Mouse (Mus musculus): ENCODE data around the gene Olfr1362.

Olfr1362 gene

DNA sequence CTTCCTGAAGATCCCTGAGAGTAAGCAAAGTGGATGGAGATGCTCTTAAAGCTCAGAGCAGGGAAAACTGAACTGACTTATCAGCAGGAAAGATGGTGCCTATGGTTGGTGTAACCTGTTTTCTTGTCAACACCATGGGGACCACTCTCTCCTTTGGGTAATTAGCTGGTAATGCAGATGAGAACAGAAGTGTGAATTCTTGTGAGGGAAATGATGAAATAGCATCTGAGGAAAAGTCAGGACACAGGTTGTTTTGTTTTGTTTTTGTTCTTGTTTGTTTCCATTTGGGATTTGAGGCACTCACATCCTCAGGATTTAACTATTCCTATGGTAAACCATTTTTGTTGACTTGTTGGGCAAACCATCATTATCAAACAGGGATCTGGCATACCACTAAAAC lies at the start of gene Olfr1362:
TSS of gene Olfr1362 (minus strand) at position 101 of the 400 bp plus-strand sequence.
- no peak for DNase-seq (ENCODE audit: low spot score)

DNA sequence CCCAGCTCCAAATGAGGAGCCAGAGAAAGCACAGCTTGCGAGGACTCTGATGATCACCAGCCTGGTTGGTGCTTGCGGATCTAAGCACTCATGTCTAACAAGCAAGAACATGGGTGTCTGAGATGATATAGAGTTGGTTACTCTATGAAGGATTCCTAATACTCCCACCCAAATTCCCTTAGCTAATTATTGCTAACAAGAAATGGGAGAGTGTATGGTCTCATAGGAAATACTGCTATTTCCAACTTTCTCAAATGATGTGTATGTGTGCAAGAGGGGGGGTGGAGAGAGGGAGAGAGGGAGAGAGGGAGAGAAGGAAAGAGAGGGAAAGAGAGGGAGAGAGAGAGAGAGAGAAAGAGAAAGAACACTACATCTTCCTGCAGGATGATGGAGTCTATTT lies 49.5 kb upstream of the Olfr1362 start, which contains the start of gene Olfr1361:
TSS of gene Olfr1361 (minus strand) at position 101 of the 400 bp plus-strand sequence.
- DNase-seq (ENCODE audit: low spot score), result no peak

DNA sequence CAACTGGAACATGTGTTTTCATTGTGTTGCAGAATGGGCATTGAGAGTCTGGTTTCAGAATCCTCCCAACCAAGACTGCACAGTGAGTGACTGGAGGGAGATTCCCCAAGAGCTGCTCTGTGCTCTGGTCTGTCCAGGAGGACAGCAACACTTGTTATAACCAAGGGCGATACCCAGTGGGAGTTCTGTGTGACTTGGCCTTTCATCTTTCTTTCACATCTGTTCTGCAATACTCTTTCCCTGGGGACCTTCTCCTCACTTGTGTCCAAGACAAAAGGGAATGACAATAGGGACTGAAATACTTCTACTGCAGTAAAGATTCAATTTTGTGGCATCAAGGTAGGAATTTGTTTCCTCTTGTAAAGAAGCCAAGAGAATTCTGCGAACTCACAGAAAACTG lies 28.6 kb upstream of the Olfr1362 start, which contains the start of gene Olfr11:
TSS of gene Olfr11 (minus strand) at position 101 of the 400 bp plus-strand sequence.
- DNase-seq (ENCODE audit: low spot score), result no peak

DNA sequence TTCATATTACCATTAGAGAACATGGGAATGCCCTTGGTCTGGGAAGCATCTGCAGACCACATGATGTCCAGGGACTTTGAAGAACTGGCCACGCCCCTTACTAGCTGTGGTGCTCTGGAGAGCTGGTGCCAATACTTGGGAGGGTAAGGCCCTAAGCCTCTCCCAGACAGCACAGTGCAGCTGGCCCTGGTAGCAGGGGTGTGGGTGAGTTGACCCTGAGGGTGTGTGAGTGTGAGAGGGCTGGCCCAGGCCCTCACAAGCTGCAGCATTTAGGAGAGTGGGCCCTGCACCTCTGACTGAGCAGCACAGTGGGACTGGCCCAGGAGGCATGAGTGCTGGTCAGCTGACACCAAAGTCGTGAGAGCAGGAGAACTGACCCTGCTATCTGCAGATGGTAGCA lies 22.2 kb downstream of the Olfr1362 start:
- DNase-seq (ENCODE audit: low spot score), result no peak

DNA sequence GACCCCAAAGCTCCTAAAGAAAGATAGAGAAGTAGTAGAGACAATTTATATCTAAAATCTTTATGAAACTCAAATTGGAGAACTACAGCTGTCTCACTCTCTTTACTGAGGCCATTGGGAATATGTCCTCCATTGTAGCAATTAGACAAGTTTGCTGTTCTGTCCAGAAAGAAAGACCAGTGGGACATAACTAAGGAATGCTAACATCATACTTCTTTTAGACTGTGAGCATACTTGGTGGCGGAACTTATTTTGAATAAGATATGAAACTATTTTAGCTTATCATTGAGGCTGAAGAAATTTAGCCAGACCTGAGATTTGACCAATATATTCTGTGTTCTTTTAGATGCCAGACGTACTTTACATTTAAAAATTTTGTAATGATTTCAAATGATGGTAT lies 32.2 kb downstream of the Olfr1362 start, which contains the start of gene Olfr1364:
TSS of gene Olfr1364 (minus strand) at position 101 of the 400 bp plus-strand sequence.
- no peak for DNase-seq (ENCODE audit: low spot score)

Measured in spleen, adult 12 weeks (tissue).